Mouse (Mus musculus): ENCODE measurements around the gene Fbxw4. TPM values are rescaled to one million over a fixed set of nuclear protein-coding genes. Genes with fewer than 3 reads are reported as not detected.
A peak's percentile ranks its signal among the peaks of the same experiment; 100 is the strongest.

Fbxw4 gene
- polyA plus RNA-seq, 1 experiment, result 145 TPM

DNA sequence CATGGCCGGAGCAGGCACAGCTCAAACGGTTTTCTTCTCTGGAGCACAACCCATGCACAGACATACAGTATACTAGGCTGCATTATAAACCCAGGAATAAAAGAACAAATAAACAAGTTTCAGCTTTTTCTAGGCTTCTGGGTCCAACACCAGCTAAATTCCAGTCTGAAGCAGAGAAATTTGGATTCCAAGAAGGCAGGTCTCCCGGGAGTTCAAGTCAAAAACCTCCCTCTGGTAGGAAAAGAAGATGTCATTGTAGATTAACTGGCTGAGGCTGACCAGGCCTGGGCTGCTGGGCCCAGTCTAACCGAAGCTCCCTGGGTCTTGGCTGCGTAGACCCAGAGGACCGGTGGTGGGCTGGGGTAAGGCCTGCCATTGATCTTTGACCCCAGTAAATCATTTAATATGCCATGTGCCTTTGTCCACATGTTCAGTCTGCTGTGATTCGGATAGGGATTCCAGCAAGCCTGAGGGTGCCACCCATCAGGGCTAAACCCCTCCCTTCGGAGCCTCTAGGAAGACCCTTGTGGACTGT is 31.0 kb upstream of the Fbxw4 start:
- Histone ChIP-seq H3K36me3 (ENCODE audit: control insufficient read depth, insufficient read depth, low read length) (no peaks in the 10 kb centered on the region), H3K4me1 (replicated peaks; ENCODE audit: control insufficient read depth, insufficient read depth, low read length) (no peaks in the 10 kb centered on the region), H3K27ac (ENCODE audit: control insufficient read depth, insufficient read depth, low read length) (no peak overlapping the region), H3K27me3 (ENCODE audit: control insufficient read depth, insufficient read depth, low read length) (no peaks in the 10 kb centered on the region), H3K4me3 (ENCODE audit: control insufficient read depth, insufficient read depth, low read length) (no peak overlapping the region)
- TF ChIP-seq POLR2A (IDR thresholded peaks at IDR 0.05; ENCODE audit: control insufficient read depth, extremely low read depth, insufficient read depth, low read length, poor library complexity), result no peak
- TF ChIP-seq CTCF (IDR thresholded peaks at IDR 0.05; ENCODE audit: borderline replicate concordance, control insufficient read depth, extremely low read depth, insufficient read depth, low read length, poor library complexity), result no peak
- WGBS, result 93% methylated on average over 8 of the region's 8 CpGs
- DNase-seq, result no peak

- H3K27ac ChIP-seq (ENCODE audit: control insufficient read depth, insufficient read depth, low read length), result no peak overlapping the region
- 87% methylated on average over 4 of the region's 4 CpGs for WGBS
- H3K27me3 ChIP-seq (ENCODE audit: control insufficient read depth, insufficient read depth, low read length), result no peaks in the 10 kb centered on the region
- DNase-seq, result no peak
- TF ChIP-seq CTCF (IDR thresholded peaks at IDR 0.05; ENCODE audit: borderline replicate concordance, control insufficient read depth, extremely low read depth, insufficient read depth, low read length, poor library complexity) (no peak), POLR2A (IDR thresholded peaks at IDR 0.05; ENCODE audit: control insufficient read depth, extremely low read depth, insufficient read depth, low read length, poor library complexity) (no peak)
- no peaks in the 10 kb centered on the region for H3K36me3 ChIP-seq (ENCODE audit: control insufficient read depth, insufficient read depth, low read length)
- peaks cover 15% of the 10 kb centered on the region for H3K4me1 ChIP-seq (replicated peaks; ENCODE audit: control insufficient read depth, insufficient read depth, low read length)
- H3K4me3 ChIP-seq (ENCODE audit: control insufficient read depth, insufficient read depth, low read length), result no peak overlapping the region
Observed at GRCm38 (mm10) chr19:45687001-45687400, 26.9 kb upstream of the Fbxw4 start.

DNA sequence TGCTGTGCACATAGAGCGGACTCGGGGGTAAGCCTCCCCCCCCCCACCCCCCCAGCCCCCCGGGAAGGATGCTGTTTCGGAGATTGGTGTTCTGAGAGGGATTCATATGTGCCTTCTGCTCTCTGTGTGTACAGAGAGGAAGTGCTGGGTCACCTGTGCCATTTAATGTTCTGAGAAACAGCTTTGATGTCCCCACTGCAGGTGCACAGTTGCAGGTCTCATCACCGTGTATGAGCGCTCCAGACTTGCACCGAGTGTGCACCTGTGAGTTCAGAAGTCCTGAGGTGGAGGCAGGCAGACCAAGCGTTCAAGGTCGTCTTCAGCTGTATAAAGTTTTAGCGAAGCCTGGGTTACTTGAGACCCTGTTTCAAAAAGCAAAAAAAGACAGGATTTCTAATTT is 23.6 kb upstream of the Fbxw4 start:
- Histone ChIP-seq H3K27me3 (ENCODE audit: control insufficient read depth, insufficient read depth, low read length) (no peaks in the 10 kb centered on the region), H3K27ac (ENCODE audit: control insufficient read depth, insufficient read depth, low read length) (peak overlapping the region; percentile 84; the same call in 1 of the 2 replicates), H3K4me3 (ENCODE audit: control insufficient read depth, insufficient read depth, low read length) (no peak overlapping the region), H3K36me3 (ENCODE audit: control insufficient read depth, insufficient read depth, low read length) (no peaks in the 10 kb centered on the region), H3K4me1 (replicated peaks; ENCODE audit: control insufficient read depth, insufficient read depth, low read length) (peaks cover 15% of the 10 kb centered on the region)
- peak; percentile 70 for DNase-seq
- TF ChIP-seq POLR2A (IDR thresholded peaks at IDR 0.05; ENCODE audit: control insufficient read depth, extremely low read depth, insufficient read depth, low read length, poor library complexity) (no peak), CTCF (IDR thresholded peaks at IDR 0.05; ENCODE audit: borderline replicate concordance, control insufficient read depth, extremely low read depth, insufficient read depth, low read length, poor library complexity) (no peak)
- 5% methylated on average over 10 of the region's 10 CpGs for WGBS

- Histone ChIP-seq H3K27ac (ENCODE audit: control insufficient read depth, insufficient read depth, low read length) (no peak overlapping the region), H3K4me3 (ENCODE audit: control insufficient read depth, insufficient read depth, low read length) (no peak overlapping the region), H3K4me1 (replicated peaks; ENCODE audit: control insufficient read depth, insufficient read depth, low read length) (peaks cover 28% of the 10 kb centered on the region), H3K36me3 (ENCODE audit: control insufficient read depth, insufficient read depth, low read length) (no peaks in the 10 kb centered on the region), H3K27me3 (ENCODE audit: control insufficient read depth, insufficient read depth, low read length) (no peaks in the 10 kb centered on the region)
- DNase-seq, result no peak
- WGBS, result 68% methylated on average over 3 of the region's 3 CpGs
- TF ChIP-seq POLR2A (IDR thresholded peaks at IDR 0.05; ENCODE audit: control insufficient read depth, extremely low read depth, insufficient read depth, low read length, poor library complexity) (no peak), CTCF (IDR thresholded peaks at IDR 0.05; ENCODE audit: borderline replicate concordance, control insufficient read depth, extremely low read depth, insufficient read depth, low read length, poor library complexity) (no peak)
Observed at GRCm38 (mm10) chr19:45680495-45681130, 20.5 kb upstream of the Fbxw4 start.

- no peak overlapping the region for H3K4me3 ChIP-seq (ENCODE audit: control insufficient read depth, insufficient read depth, low read length)
- 38% methylated on average over 16 of the region's 16 CpGs for WGBS
- no peaks in the 10 kb centered on the region for H3K36me3 ChIP-seq (ENCODE audit: control insufficient read depth, insufficient read depth, low read length)
- no peaks in the 10 kb centered on the region for H3K27me3 ChIP-seq (ENCODE audit: control insufficient read depth, insufficient read depth, low read length)
- H3K4me1 ChIP-seq (replicated peaks; ENCODE audit: control insufficient read depth, insufficient read depth, low read length), result peaks cover 13% of the 10 kb centered on the region
- TF ChIP-seq POLR2A (IDR thresholded peaks at IDR 0.05; ENCODE audit: control insufficient read depth, extremely low read depth, insufficient read depth, low read length, poor library complexity) (no peak), CTCF (IDR thresholded peaks at IDR 0.05; ENCODE audit: borderline replicate concordance, control insufficient read depth, extremely low read depth, insufficient read depth, low read length, poor library complexity) (no peak)
- DNase-seq, result no peak
- H3K27ac ChIP-seq (ENCODE audit: control insufficient read depth, insufficient read depth, low read length), result no peak overlapping the region
Observed at GRCm38 (mm10) chr19:45676723-45677269, 16.7 kb upstream of the Fbxw4 start.

DNA sequence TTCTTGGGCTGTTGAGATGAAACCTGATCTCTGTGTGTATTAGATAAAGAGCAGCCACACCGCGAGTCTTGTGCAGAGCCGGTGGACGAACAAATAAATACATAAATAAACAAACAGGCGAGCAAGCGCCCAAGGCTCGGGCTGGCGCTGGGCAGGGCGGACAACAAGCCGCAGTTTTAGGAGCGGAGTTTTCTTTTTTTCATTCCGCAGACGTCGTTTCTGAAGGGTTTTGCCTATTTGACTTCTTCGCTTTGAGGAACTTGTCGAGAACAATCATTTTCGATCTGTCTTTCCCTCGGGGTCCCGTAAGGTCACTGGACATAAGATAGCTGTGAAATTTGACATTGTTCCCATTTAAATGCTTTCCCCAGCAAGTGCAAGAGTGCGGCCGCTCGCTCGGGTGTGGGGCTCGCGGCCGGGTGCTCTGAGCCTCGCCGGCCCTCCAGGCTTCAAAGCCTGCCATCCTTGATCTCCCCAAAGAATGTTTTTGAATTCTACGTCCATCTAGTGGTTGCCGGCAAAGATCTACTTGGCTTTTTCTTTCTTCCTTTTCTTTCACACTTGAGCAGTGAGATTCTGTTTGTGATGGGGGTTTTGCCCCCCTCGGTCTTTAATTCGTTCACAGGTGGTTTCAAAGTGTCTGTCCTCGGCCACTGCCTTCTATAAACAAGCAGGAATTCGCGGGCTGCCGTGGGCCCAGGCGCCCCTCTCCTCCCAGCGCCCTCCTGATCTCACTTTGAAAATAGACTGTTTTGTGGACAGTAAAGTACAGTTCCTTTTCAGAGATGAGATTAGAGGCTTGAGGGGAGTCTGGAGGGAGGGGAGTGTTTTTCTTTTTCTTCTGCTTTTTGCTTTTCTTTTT is 15.8 kb upstream of the Fbxw4 start:
- H3K27me3 ChIP-seq (ENCODE audit: control insufficient read depth, insufficient read depth, low read length), result no peaks in the 10 kb centered on the region

More for the DNA sequence above, 15.8 kb upstream of the Fbxw4 start:
- 1% methylated on average over 38 of the region's 38 CpGs for WGBS
- Histone ChIP-seq H3K4me1 (replicated peaks; ENCODE audit: control insufficient read depth, insufficient read depth, low read length) (peaks cover 13% of the 10 kb centered on the region), H3K36me3 (ENCODE audit: control insufficient read depth, insufficient read depth, low read length) (no peaks in the 10 kb centered on the region), H3K4me3 (ENCODE audit: control insufficient read depth, insufficient read depth, low read length) (peak overlapping the region; percentile 48), H3K27ac (ENCODE audit: control insufficient read depth, insufficient read depth, low read length) (no peak overlapping the region)
- DNase-seq, result no peak
- TF ChIP-seq POLR2A (IDR thresholded peaks at IDR 0.05; ENCODE audit: control insufficient read depth, extremely low read depth, insufficient read depth, low read length, poor library complexity) (no peak), CTCF (IDR thresholded peaks at IDR 0.05; ENCODE audit: borderline replicate concordance, control insufficient read depth, extremely low read depth, insufficient read depth, low read length, poor library complexity) (no peak)
